Mouse (Mus musculus): ENCODE measurements around the gene Zfp773.

GRCm38 (mm10) chr7:7108501-7108900 is 28.1 kb downstream of the Zfp773 start:
- TF ChIP-seq CTCF (IDR thresholded peaks at IDR 0.05; ENCODE audit: low read depth, low read length) (no peak), POLR2AphosphoS5 (IDR thresholded peaks at IDR 0.05; ENCODE audit: insufficient replicate concordance, low read depth, low read length) (no peak)
